Mouse (Mus musculus) subcutaneous adipose tissue, adult 2 months (tissue): ENCODE data around the gene Acat1. TPM values are rescaled to one million over a fixed set of nuclear protein-coding genes. Genes with fewer than 3 reads are reported as not detected.

Source experiments
- polyA plus RNA-seq: library from polyadenylated mRNA; depleted of rRNA; stranded (reverse); fragments of >200 nt; gene quantifications from 2 replicates; pipeline ENCODE4 v1.2.3, GENCODE M21; 2012; ENCODE audit warnings: low replicate concordance; rRNA removed

Gene Acat1
- polyA plus RNA-seq = 52.8 and 88.5 TPM in 2 replicates

DNA sequence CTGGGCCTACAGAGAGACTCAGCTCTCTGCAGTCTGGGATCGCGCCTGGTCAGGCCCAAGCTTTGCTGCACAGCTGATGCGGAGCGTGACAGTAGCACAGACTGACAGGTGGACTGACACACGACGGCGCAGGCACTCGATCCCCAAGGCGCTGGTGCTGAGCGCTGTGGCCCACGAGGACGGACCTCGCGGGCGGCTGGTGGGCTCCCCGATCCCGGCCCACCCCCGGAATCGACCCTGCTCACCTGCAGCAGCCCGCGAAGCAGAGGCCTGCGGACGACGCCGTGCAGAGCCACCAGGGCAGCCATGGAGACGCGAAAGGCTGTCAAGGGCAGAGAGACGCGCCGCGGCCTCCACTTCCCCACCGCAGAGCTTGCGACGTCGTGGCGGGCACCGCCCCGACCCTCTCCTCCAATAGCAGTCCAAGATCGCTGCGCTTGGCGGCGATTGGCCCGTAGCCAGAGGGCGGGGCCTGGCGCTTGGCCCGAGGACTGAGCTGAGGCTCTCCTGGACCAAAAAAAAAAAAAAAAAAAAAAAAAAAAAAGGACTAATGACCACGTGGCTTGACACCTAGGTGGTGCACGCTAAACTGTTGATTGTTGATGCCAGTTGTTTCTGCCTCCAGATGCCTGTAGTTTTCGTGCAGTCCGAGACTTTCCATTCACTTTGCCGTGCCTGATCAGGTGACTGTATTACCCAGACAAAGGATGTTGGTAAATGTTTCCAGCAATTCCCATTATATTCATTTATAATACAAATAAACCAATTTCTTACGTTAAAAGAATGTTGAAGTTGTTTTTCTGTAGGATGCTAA, at the start of gene Acat1:
TSS of gene Acat1 (minus strand) at position 415 of the 814 bp plus-strand sequence.

DNA sequence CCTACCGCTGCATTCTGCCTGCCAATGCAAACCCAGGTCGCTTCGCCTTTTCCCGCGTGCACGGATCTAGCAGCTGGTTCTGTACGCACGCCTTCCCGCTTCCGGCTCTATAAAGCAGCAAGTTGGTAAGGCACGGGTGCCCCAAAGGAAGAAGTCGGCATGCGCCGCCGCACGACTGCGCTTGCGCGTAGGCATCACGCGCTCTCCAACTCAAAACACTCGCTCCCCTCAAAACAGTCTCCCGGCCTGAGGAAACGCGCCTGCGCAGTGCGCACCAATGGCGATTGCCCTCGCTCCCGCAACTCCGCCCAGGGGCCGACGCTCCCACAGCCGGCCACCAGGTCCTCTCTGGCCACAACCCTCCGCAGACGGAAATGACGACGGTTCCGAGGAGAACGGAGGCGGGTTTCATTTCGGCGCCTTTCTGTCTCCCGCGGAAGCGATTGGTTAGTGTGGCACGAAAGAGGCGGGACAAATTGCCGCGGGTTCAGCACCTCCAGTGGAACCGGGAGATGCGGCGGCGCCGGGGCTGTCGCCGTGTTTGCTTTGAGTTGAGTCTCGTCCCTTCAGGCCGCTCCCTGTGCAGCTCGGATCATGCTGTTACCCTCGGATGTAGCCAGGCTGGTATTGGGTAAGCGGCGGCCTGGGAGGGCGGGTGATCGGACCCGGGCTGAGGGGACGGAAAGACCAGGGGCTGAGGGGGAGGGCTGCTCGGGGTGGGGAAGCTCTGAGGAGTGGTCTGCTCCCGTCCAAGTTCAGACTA, 73.4 kb downstream of the Acat1 start, which contains the start of the genes Atm and Npat:
TSS of gene Atm (minus strand) at position 183 of the 763 bp plus-strand sequence.
TSS of gene Npat (plus strand) at position 490 of the 763 bp plus-strand sequence.

Other genes starting within 250 kb of the Acat1 start
- gene Kdelc2, start 226.4 kb downstream of the Acat1 start, polyA plus RNA-seq = 8.2 and 18.1 TPM in 2 replicates
- gene 4930550C14Rik, start 208.1 kb downstream of the Acat1 start, polyA plus RNA-seq = 0.53 and 1.3 TPM in 2 replicates
- 1.9 and 3.8 TPM in 2 replicates for gene Atm, start 73.6 kb downstream of the Acat1 start, polyA plus RNA-seq
- gene Npat, start 73.3 kb downstream of the Acat1 start, polyA plus RNA-seq = 3.8 and 4.6 TPM in 2 replicates
- 4.5 and 7.3 TPM in 2 replicates for gene Cul5, start 59.6 kb upstream of the Acat1 start, polyA plus RNA-seq
- gene Rab39, start 95.8 kb upstream of the Acat1 start, polyA plus RNA-seq = 0.26 and 0.30 TPM in 2 replicates
- gene Slc35f2, start 161.2 kb upstream of the Acat1 start, polyA plus RNA-seq = 0.13 and 7.0 TPM in 2 replicates
- gene Sln, start 239.8 kb upstream of the Acat1 start, polyA plus RNA-seq = not detected in 2 replicates